Mouse (Mus musculus): Measurements from ENCODE around the gene Id1. TPM values are rescaled to one million over a fixed set of nuclear protein-coding genes. Genes with fewer than 3 reads are reported as not detected.

Id1 gene
- polyA plus RNA-seq (2016; fragmentation: Nextera tagmentation; extraction: Ambion mirVana): 57.5 and 61.1 TPM in 2 replicates

- Histone ChIP-seq H3K9me3 (no peaks in the 10 kb centered on the region), H3K4me3 (peak within 1 kb of the TSS; percentile 75), H3K27ac (peak within 1 kb of the TSS; percentile 92), H3K27me3 (ENCODE audit: poor library complexity, severe bottlenecking) (peaks cover 45% of the 10 kb centered on the region), H3K4me1 (peaks cover 69% of the 10 kb centered on the region), H3K36me3 (replicated peaks) (no peaks in the 10 kb centered on the region)
- under 1% methylated on average over 28 of the region's 28 CpGs for WGBS
- DNase-seq (ENCODE audit: extremely low spot score, low spot score): peak; percentile 88
These were observed at the start of gene Id1 for GRCm38 (mm10) chr2:152736090-152736601. Gene Id1, plus strand, starts transcription at chr2:152736251.

- Histone ChIP-seq H3K27me3 (ENCODE audit: poor library complexity, severe bottlenecking) (no peaks in the 10 kb centered on the region), H3K36me3 (replicated peaks) (peaks cover 96% of the 10 kb centered on the region), H3K9me3 (peaks cover 16% of the 10 kb centered on the region), H3K4me1 (peaks cover 21% of the 10 kb centered on the region), H3K27ac (peak overlapping the region; percentile 36; the same call in 1 of the 2 replicates), H3K4me3 (peak overlapping the region; percentile 57)
- 55% methylated on average over 12 of the region's 12 CpGs for WGBS
- no peak for DNase-seq (ENCODE audit: extremely low spot score, low spot score)
These were observed 49.7 kb upstream of the Id1 start for GRCm38 (mm10) chr2:152686399-152686798.

GRCm38 (mm10) chr2:152686806-152687267, 49.2 kb upstream of the Id1 start, which contains the start of gene Mcts2:
Gene Mcts2, plus strand, starts transcription at chr2:152687035.
- peak; percentile 92 for DNase-seq (ENCODE audit: extremely low spot score, low spot score)
- Histone ChIP-seq H3K4me3 (peak within 1 kb of the TSS; percentile 57), H3K4me1 (peaks cover 22% of the 10 kb centered on the region), H3K36me3 (replicated peaks) (peaks cover 96% of the 10 kb centered on the region), H3K9me3 (peaks cover 16% of the 10 kb centered on the region), H3K27me3 (ENCODE audit: poor library complexity, severe bottlenecking) (no peaks in the 10 kb centered on the region), H3K27ac (peak within 1 kb of the TSS; percentile 67)
- WGBS: 56% methylated on average over 45 of the region's 45 CpGs

- Histone ChIP-seq H3K4me3 (no peak overlapping the region), H3K9me3 (peaks cover 5% of the 10 kb centered on the region), H3K27ac (peak overlapping the region; percentile 54; the same call in 1 of the 2 replicates), H3K4me1 (peaks cover 33% of the 10 kb centered on the region), H3K36me3 (replicated peaks) (peaks cover 85% of the 10 kb centered on the region), H3K27me3 (ENCODE audit: poor library complexity, severe bottlenecking) (no peaks in the 10 kb centered on the region)
- 85% methylated on average over 7 of the region's 7 CpGs for WGBS
- DNase-seq (ENCODE audit: extremely low spot score, low spot score): no peak
These were observed 44.4 kb upstream of the Id1 start for GRCm38 (mm10) chr2:152691564-152692217.

- peaks cover 30% of the 10 kb centered on the region for H3K4me1 ChIP-seq
- DNase-seq (ENCODE audit: extremely low spot score, low spot score): peak; percentile 79
- WGBS: 26% methylated on average over 9 of the region's 9 CpGs
- H3K9me3 ChIP-seq: no peaks in the 10 kb centered on the region
- peaks cover 85% of the 10 kb centered on the region for H3K36me3 ChIP-seq (replicated peaks)
- H3K27ac ChIP-seq: peak overlapping the region; percentile 70
- no peaks in the 10 kb centered on the region for H3K27me3 ChIP-seq (ENCODE audit: poor library complexity, severe bottlenecking)
- peak overlapping the region; percentile 35 for H3K4me3 ChIP-seq
These were observed 42.8 kb upstream of the Id1 start for GRCm38 (mm10) chr2:152693233-152693632.

- no peak for DNase-seq (ENCODE audit: extremely low spot score, low spot score)
- Histone ChIP-seq H3K36me3 (replicated peaks) (peaks cover 85% of the 10 kb centered on the region), H3K4me3 (peak overlapping the region; percentile 35), H3K27me3 (ENCODE audit: poor library complexity, severe bottlenecking) (no peaks in the 10 kb centered on the region), H3K9me3 (no peaks in the 10 kb centered on the region), H3K4me1 (peaks cover 25% of the 10 kb centered on the region), H3K27ac (peak overlapping the region; percentile 70)
- WGBS: 89% methylated on average over 13 of the region's 13 CpGs
These were observed 42.3 kb upstream of the Id1 start for GRCm38 (mm10) chr2:152693735-152694134.

- no peaks in the 10 kb centered on the region for H3K27me3 ChIP-seq (ENCODE audit: poor library complexity, severe bottlenecking)
- peaks cover 85% of the 10 kb centered on the region for H3K36me3 ChIP-seq (replicated peaks)
- H3K4me1 ChIP-seq: peaks cover 22% of the 10 kb centered on the region
- H3K4me3 ChIP-seq: no peak overlapping the region
- H3K9me3 ChIP-seq: no peaks in the 10 kb centered on the region
- DNase-seq (ENCODE audit: extremely low spot score, low spot score): no peak
- no peak overlapping the region for H3K27ac ChIP-seq
- WGBS: 86% methylated on average over 7 of the region's 7 CpGs
These were observed 41.3 kb upstream of the Id1 start for GRCm38 (mm10) chr2:152694708-152695107.

GRCm38 (mm10) chr2:152696016-152696415, 40.0 kb upstream of the Id1 start:
- peaks cover 4% of the 10 kb centered on the region; the same call in 1 of the 2 replicates for H3K9me3 ChIP-seq
- H3K36me3 ChIP-seq (replicated peaks): peaks cover 85% of the 10 kb centered on the region
- no peak overlapping the region for H3K4me3 ChIP-seq
- no peaks in the 10 kb centered on the region for H3K27me3 ChIP-seq (ENCODE audit: poor library complexity, severe bottlenecking)
- DNase-seq (ENCODE audit: extremely low spot score, low spot score): no peak
- WGBS: 75% methylated on average over 10 of the region's 10 CpGs
- H3K27ac ChIP-seq: peak overlapping the region; percentile 81
- H3K4me1 ChIP-seq: peaks cover 22% of the 10 kb centered on the region

GRCm38 (mm10) chr2:152696476-152697164, 39.4 kb upstream of the Id1 start:
- peak; percentile 90 for DNase-seq (ENCODE audit: extremely low spot score, low spot score)
- H3K36me3 ChIP-seq (replicated peaks): peaks cover 88% of the 10 kb centered on the region
- WGBS: 46% methylated on average over 20 of the region's 20 CpGs
- H3K27ac ChIP-seq: peak overlapping the region; percentile 81
- H3K27me3 ChIP-seq (ENCODE audit: poor library complexity, severe bottlenecking): no peaks in the 10 kb centered on the region
- peaks cover 22% of the 10 kb centered on the region for H3K4me1 ChIP-seq
- H3K9me3 ChIP-seq: peaks cover 6% of the 10 kb centered on the region; the same call in 1 of the 2 replicates
- H3K4me3 ChIP-seq: no peak overlapping the region

GRCm38 (mm10) chr2:152700138-152700537, 35.9 kb upstream of the Id1 start:
- H3K27me3 ChIP-seq (ENCODE audit: poor library complexity, severe bottlenecking): no peaks in the 10 kb centered on the region
- DNase-seq (ENCODE audit: extremely low spot score, low spot score): no peak
- 0 out of 2 replicates have a peak overlapping the region, but pooled peaks have one; percentile 21 for H3K27ac ChIP-seq
- peaks cover 6% of the 10 kb centered on the region; the same call in 1 of the 2 replicates for H3K9me3 ChIP-seq
- peaks cover 100% of the 10 kb centered on the region for H3K36me3 ChIP-seq (replicated peaks)
- peaks cover 14% of the 10 kb centered on the region for H3K4me1 ChIP-seq
- 95% methylated on average over 10 of the region's 10 CpGs for WGBS
- no peak overlapping the region for H3K4me3 ChIP-seq

- peaks cover 100% of the 10 kb centered on the region for H3K36me3 ChIP-seq (replicated peaks)
- H3K4me3 ChIP-seq: no peak overlapping the region
- peaks cover 20% of the 10 kb centered on the region for H3K4me1 ChIP-seq
- 94% methylated on average over 8 of the region's 8 CpGs for WGBS
- no peak overlapping the region for H3K27ac ChIP-seq
- H3K27me3 ChIP-seq (ENCODE audit: poor library complexity, severe bottlenecking): no peaks in the 10 kb centered on the region
- no peak for DNase-seq (ENCODE audit: extremely low spot score, low spot score)
- peaks cover 6% of the 10 kb centered on the region; the same call in 1 of the 2 replicates for H3K9me3 ChIP-seq
These were observed 35.3 kb upstream of the Id1 start for GRCm38 (mm10) chr2:152700725-152701124.

- no peak overlapping the region; the same call in 1 of the 2 replicates for H3K4me3 ChIP-seq
- H3K27ac ChIP-seq: 0 out of 2 replicates have a peak overlapping the region, but pooled peaks have one; percentile 51
- peaks cover 87% of the 10 kb centered on the region for H3K36me3 ChIP-seq (replicated peaks)
- DNase-seq (ENCODE audit: extremely low spot score, low spot score): no peak
- H3K9me3 ChIP-seq: peaks cover 6% of the 10 kb centered on the region; the same call in 1 of the 2 replicates
- WGBS: 92% methylated on average over 21 of the region's 21 CpGs
- H3K27me3 ChIP-seq (ENCODE audit: poor library complexity, severe bottlenecking): no peaks in the 10 kb centered on the region
- peaks cover 39% of the 10 kb centered on the region for H3K4me1 ChIP-seq
These were observed 32.3 kb upstream of the Id1 start for GRCm38 (mm10) chr2:152703596-152704255.

Measured in forebrain, embryonic 10.5 days (tissue).